Mouse (Mus musculus) liver, embryonic 12.5 days (tissue): ENCODE measurements around the gene Grcc10. TPM values are rescaled to one million over a fixed set of nuclear protein-coding genes. Genes with fewer than 3 reads are reported as not detected.

Experiments used
- ATAC-seq: fragments of 200-750 bp; cut with Nextera tagmentation; 2 replicates; pipeline ENCODE4 v1.8.0; 2017; ENCODE audit warnings: moderate number of reproducible peaks, mild to moderate bottlenecking, moderate library complexity
- H3K27ac ChIP-seq: fragments of 300-500 bp; sonication (generic); 2 replicates; pipeline ENCODE4 v1.5.1; 2016; ENCODE audit warnings: mild to moderate bottlenecking
- H3K27me3 ChIP-seq: fragments of 300-500 bp; sonication (generic); replicated peaks from 2 replicates; pipeline ENCODE4 v1.6.1; 2016; ENCODE audit warnings: mild to moderate bottlenecking, moderate library complexity
- H3K36me3 ChIP-seq: fragments of 300-500 bp; sonication (generic); 2 replicates; pipeline ENCODE4 v1.6.1; 2016; ENCODE audit warnings: mild to moderate bottlenecking, moderate library complexity
- H3K4me1 ChIP-seq: fragments of 300-500 bp; sonication (generic); 2 replicates; pipeline ENCODE4 v1.6.1; 2016
- H3K4me2 ChIP-seq: fragments of 300-500 bp; sonication (generic); 2 replicates; pipeline ENCODE4 v1.6.1; 2016; ENCODE audit warnings: mild to moderate bottlenecking, moderate library complexity
- H3K4me3 ChIP-seq: fragments of 300-500 bp; sonication (generic); 2 replicates; pipeline ENCODE4 v1.5.1; 2016; ENCODE audit warnings: mild to moderate bottlenecking, moderate library complexity
- H3K9ac ChIP-seq: fragments of 300-500 bp; sonication (generic); 2 replicates; pipeline ENCODE4 v1.6.1; 2016; ENCODE audit warnings: mild to moderate bottlenecking, moderate library complexity
- H3K9me3 ChIP-seq: fragments of 300-500 bp; sonication (generic); replicated peaks from 2 replicates; pipeline ENCODE4 v1.6.1; 2016; ENCODE audit warnings: mild to moderate bottlenecking, moderate library complexity
- WGBS: fragments of 180-500 bp; shearing (Covaris S2); methylation state at CpG from one replicate; pipeline ENCODE4 v1.1.7; 2016; ENCODE audit not compliant: insufficient replicate concordance; 5-methylcytosine and 5-hydroxymethylcytosine counted together
- polyA plus RNA-seq: library from polyadenylated mRNA; unstranded; fragments of >200 nt; fragmentation: Nextera tagmentation; extraction: Ambion mirVana; gene quantifications from 2 replicates; pipeline ENCODE4 v1.2.1, GENCODE M21; 2016

Grcc10 gene
- 109 and 116 TPM in 2 replicates for polyA plus RNA-seq

DNA sequence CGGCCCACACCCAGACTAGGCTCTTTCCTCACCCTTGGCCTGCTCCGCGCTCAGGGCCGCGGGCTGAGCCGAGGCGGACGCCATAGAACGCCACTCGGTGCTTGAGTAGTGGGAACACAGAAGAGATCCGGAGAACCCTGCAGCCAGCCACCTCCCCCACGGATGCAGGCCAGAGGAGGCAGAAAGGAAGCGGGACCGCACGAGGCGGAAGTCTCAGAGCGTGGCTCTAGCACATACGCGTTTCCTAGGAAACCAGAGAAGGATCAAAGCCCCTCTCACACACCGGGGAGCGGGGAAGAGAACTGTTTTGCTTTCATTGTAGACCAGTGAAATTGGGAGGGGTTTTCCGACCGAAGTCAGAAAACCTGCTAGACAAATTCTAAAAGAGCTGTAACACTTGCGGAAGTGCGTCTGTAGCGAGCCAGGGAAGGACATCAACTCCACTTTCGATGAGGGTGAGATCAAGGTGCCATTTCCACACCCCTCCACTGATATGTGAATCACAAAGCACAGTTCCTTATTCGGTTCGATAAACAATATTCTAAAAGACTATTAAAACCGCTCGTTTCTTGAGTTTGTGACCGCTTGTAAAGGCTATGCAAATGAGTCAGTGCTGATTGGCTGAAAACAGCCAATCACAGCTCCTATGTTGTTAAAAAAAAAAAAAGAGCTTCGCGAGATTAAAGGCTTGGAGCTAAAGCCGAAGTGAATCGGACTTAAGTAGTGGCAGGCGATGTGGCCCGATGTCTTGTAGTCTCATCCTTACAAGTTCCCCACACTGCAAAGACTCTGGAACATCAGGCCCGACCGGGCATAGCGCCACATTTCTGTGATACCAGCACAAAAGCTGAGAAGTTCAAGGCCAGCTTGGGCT, at the start of gene Grcc10:
TSS of gene Grcc10 (minus strand) at position 487 of the 874 bp plus-strand sequence.
- 1% methylated on average over 41 of the region's 41 CpGs for WGBS
- peaks cover 3% of the 10 kb centered on the region; the same call in 1 of the 2 replicates for H3K36me3 ChIP-seq
- peak within 1 kb of the TSS; percentile 98 for H3K27ac ChIP-seq
- H3K4me1 ChIP-seq = peaks cover 55% of the 10 kb centered on the region
- H3K4me3 ChIP-seq = peak within 1 kb of the TSS; percentile 65
- H3K9me3 ChIP-seq = no peaks in the 10 kb centered on the region
- H3K4me2 ChIP-seq = peak within 1 kb of the TSS; percentile 94
- no peaks in the 10 kb centered on the region for H3K27me3 ChIP-seq
- H3K9ac ChIP-seq = peak within 1 kb of the TSS; percentile 83
- ATAC-seq = peak; percentile 84

DNA sequence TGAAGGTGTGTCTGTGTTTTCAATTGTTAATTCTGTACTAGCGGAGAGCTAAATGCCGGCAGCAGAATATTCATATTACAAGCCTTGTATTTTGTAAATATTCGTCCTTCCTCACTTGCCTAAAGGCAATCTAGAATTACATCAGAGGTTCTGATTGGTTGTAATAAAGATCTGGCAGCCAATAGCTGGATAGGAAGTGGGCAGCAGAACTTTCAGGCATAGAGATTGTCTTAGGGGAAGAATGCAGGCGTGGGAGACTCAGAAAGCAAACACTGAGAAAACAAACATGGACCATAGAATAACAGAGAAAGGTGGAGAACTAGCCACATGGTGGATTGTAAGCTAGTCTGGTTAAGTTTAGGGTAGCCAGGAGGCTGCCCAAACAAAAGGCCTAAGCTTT, 48.9 kb upstream of the Grcc10 start:
- Histone ChIP-seq H3K4me2 (no peak overlapping the region), H3K36me3 (no peaks in the 10 kb centered on the region), H3K9ac (no peak overlapping the region), H3K4me1 (no peaks in the 10 kb centered on the region), H3K4me3 (no peak overlapping the region), H3K9me3 (no peaks in the 10 kb centered on the region), H3K27ac (no peak overlapping the region), H3K27me3 (no peaks in the 10 kb centered on the region)
- 63% methylated on average over 4 of the region's 4 CpGs for WGBS
- no peak for ATAC-seq

DNA sequence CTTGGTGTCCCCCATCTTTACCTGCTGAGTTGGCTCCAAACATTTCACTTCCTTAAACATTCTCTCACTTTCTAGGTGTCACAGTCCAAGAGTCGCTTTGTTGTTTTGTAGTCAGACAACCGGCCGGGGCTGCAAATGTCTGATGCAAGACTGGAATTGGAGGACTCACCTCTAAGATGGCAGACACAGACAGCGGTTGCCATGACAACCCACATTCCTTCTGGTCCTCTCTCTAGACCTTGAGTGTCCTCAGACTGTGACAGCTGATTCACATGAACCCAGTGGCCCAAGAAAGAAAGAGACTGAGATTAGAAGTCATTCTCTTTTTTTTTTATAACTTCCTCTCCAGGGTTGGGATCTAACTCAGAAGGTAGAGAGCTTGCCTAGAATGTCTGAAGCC, 48.3 kb upstream of the Grcc10 start:
- 78% methylated on average over 4 of the region's 4 CpGs for WGBS
- H3K36me3 ChIP-seq = no peaks in the 10 kb centered on the region

DNA sequence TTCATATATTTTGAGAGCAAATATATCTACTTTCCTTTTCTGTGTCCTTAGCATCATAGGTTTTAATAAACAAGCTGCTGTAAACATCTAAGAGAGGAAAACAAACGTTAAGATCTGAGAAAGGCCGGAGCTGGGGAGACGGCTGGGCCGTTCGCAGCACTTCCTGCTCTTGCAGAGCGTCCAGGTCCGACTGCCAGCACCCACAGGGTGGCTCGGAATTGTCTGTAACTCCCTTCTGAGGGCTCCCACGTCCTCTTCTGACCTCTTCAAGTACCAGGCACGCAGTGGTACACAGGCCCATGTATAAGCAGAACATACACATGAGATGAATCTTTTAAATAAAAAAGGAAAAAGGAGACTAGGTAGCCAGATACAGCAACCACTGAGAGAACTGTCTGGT, 46.5 kb upstream of the Grcc10 start:
- no peak overlapping the region for H3K9ac ChIP-seq
- 71% methylated on average over 10 of the region's 10 CpGs for WGBS
- ATAC-seq = no peak
- H3K9me3 ChIP-seq = no peaks in the 10 kb centered on the region
- H3K4me2 ChIP-seq = no peak overlapping the region
- no peak overlapping the region for H3K27ac ChIP-seq
- H3K27me3 ChIP-seq = no peaks in the 10 kb centered on the region
- H3K4me3 ChIP-seq = no peak overlapping the region
- no peaks in the 10 kb centered on the region for H3K36me3 ChIP-seq
- H3K4me1 ChIP-seq = 0 out of 2 replicates have a peak, but pooled peaks cover under 1% of the 10 kb centered on the region

More for the DNA sequence above, 48.3 kb upstream of the Grcc10 start:
- Histone ChIP-seq H3K4me1 (no peaks in the 10 kb centered on the region), H3K27me3 (no peaks in the 10 kb centered on the region), H3K27ac (no peak overlapping the region), H3K9ac (no peak overlapping the region), H3K4me3 (no peak overlapping the region), H3K4me2 (no peak overlapping the region), H3K9me3 (no peaks in the 10 kb centered on the region)
- ATAC-seq = no peak

DNA sequence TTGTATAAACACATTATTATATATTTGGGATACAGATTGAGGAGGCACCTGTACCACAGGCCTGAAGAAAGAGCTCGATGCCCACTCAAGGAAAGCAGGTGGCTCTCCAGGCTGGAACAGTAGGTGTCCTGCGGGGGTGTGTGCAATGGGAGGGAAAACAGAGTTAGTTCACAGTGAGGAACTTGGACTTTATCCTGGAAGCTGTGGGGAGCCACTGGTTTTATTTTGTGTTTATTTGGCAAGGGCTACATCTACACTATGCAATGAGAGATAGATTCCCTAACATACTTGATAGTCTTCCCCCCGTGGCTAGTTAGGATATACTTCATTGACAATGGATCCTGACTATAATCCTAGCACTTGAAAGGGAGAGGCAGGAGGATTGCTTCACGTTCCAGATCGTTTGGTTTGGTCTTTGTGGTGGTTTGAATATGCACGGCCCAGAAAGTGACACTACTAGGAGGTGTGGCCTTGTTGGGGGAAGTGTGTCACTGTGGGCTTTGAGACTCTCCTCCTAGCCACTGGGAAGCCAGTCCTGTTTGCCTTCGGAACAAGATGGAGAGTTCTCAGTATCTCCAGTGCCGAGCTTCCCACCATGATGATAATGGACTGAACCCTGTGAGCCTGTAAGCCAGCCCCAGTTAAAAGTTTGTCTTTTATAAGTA, 45.7 kb upstream of the Grcc10 start:
- 0 out of 2 replicates have a peak, but pooled peaks have one; percentile 38 for ATAC-seq
- H3K9ac ChIP-seq = no peak overlapping the region
- no peaks in the 10 kb centered on the region for H3K36me3 ChIP-seq
- no peak overlapping the region for H3K4me3 ChIP-seq
- 40% methylated on average over 8 of the region's 8 CpGs for WGBS
- H3K27ac ChIP-seq = no peak overlapping the region
- peaks cover 6% of the 10 kb centered on the region; the same call in 1 of the 2 replicates for H3K27me3 ChIP-seq
- no peaks in the 10 kb centered on the region for H3K9me3 ChIP-seq
- H3K4me1 ChIP-seq = peaks cover 6% of the 10 kb centered on the region
- H3K4me2 ChIP-seq = no peak overlapping the region

DNA sequence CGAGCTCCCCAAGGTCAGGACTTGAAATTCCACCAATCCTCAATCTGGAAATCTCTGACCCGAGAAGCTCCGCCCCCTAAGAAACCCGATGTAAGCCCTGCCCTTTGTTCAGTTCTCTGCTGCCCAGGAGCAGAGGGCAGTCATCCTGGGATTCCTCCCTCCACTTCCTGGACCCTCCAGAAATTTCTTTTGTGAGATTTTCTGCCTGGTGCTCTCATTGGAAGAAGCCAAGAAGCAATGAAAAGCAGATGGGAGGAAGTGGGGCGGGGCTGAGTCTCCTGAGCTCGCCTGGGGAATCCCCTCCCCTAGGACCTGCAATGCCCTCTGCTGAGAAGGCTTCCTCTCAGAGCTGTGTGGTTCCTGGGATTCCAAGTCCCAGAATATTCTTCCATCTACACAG, 41.3 kb upstream of the Grcc10 start:
- H3K27me3 ChIP-seq = peaks cover 50% of the 10 kb centered on the region
- 12% methylated on average over 6 of the region's 6 CpGs for WGBS
- H3K36me3 ChIP-seq = no peaks in the 10 kb centered on the region
- H3K9ac ChIP-seq = no peak overlapping the region
- H3K27ac ChIP-seq = no peak overlapping the region
- no peaks in the 10 kb centered on the region for H3K9me3 ChIP-seq
- H3K4me2 ChIP-seq = peak overlapping the region; percentile 38
- ATAC-seq = no peak
- no peak overlapping the region for H3K4me3 ChIP-seq
- H3K4me1 ChIP-seq = peaks cover 10% of the 10 kb centered on the region

DNA sequence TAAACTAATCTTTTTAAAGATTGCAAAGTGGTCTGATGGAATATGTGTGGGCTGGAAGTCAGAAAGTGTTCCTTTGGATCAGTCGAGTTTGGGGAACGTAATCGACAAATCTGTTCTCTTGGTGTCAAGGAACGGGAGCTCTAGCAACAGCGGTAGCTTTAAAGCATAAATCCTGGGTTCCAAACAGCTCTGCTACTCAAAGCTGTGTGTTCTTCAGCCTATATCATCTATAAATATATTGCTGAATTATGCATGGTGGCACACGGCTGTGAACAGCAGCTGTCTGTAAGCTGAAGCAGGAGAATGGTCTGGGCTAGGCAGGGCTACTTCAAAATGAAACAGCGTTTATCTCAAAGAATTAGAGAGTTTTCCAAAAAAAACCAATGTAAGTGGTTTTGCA, 39.7 kb upstream of the Grcc10 start:
- 74% methylated on average over 7 of the region's 7 CpGs for WGBS
- no peaks in the 10 kb centered on the region for H3K9me3 ChIP-seq
- no peak overlapping the region for H3K9ac ChIP-seq
- ATAC-seq = no peak
- no peak overlapping the region for H3K4me3 ChIP-seq
- H3K4me1 ChIP-seq = peaks cover 10% of the 10 kb centered on the region
- H3K36me3 ChIP-seq = no peaks in the 10 kb centered on the region
- H3K4me2 ChIP-seq = no peak overlapping the region
- no peak overlapping the region for H3K27ac ChIP-seq
- H3K27me3 ChIP-seq = peaks cover 59% of the 10 kb centered on the region

DNA sequence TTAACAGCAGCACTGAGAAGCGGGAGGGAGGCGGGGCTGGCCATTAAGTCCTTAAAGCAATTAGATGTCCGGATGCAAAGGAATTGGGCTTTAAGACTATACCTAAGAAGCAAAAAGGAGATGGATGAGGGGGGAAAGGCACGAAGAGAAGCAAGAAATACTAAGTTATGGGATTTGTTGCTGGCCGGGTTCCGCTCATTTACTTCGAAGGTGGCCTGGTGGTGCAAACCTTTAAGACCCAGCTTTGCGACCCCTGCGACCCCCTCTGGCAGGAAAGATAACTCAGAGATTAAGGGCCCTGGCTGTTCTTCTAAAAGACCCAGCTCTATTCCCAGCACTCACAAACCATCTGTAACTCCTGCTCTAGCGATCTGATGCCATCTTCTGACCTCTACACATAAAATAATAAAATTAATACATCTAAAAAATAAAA, 38.8 kb upstream of the Grcc10 start:
- Histone ChIP-seq H3K36me3 (no peaks in the 10 kb centered on the region), H3K27me3 (peaks cover 65% of the 10 kb centered on the region), H3K4me1 (peaks cover 10% of the 10 kb centered on the region), H3K4me3 (peak overlapping the region; percentile 20), H3K9me3 (no peaks in the 10 kb centered on the region), H3K4me2 (peak overlapping the region; percentile 52), H3K9ac (no peak overlapping the region), H3K27ac (no peak overlapping the region)
- ATAC-seq = no peak
- 11% methylated on average over 10 of the region's 10 CpGs for WGBS

DNA sequence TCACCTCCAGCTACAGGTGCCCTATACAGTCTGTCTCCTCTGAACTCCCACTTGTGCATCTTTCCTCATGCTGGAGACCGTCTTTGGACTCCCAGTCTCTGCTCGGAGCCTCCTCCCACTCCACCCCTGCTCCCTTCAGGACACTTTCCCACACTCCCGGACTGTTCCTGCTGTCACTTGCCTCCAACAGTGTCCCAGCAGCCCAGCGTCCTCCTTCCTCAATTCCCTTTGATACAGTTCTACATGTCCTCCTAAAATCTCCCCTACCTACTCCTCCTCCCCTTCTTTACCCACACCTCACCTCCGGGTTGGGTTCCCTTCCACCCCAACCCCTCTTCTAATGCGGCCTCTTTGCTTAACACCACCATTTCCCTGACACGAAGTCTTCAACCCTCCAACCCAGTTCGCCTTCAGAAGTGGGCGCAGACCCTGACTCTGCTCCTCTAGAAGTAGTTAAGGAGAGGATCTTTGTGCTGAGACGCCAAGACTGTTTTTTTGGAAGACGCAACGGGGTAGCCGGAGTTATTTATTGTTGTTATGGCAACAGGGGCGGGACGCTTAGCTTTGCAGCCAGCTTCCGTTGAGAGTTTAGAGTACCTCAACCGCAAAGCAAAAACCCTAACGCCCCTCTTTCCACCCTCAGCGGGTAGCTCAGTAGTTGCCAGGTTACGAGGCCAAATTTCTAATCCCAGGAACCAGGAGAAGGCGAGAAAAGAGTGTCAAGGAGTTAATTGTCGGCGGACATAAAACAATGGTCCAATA, 38.2 kb upstream of the Grcc10 start, which contains the start of gene Lrrc23:
TSS of gene Lrrc23 (minus strand) at position 506 of the 762 bp plus-strand sequence.
- H3K4me2 ChIP-seq = peak within 1 kb of the TSS; percentile 52
- ATAC-seq = 0 out of 2 replicates have a peak, but pooled peaks have one; percentile 21
- H3K9me3 ChIP-seq = no peaks in the 10 kb centered on the region
- no peak within 1 kb of the TSS for H3K9ac ChIP-seq
- H3K36me3 ChIP-seq = no peaks in the 10 kb centered on the region
- H3K27me3 ChIP-seq = peaks cover 66% of the 10 kb centered on the region
- no peak within 1 kb of the TSS for H3K27ac ChIP-seq
- peak within 1 kb of the TSS; percentile 20 for H3K4me3 ChIP-seq
- 3% methylated on average over 23 of the region's 23 CpGs for WGBS
- H3K4me1 ChIP-seq = peaks cover 10% of the 10 kb centered on the region

DNA sequence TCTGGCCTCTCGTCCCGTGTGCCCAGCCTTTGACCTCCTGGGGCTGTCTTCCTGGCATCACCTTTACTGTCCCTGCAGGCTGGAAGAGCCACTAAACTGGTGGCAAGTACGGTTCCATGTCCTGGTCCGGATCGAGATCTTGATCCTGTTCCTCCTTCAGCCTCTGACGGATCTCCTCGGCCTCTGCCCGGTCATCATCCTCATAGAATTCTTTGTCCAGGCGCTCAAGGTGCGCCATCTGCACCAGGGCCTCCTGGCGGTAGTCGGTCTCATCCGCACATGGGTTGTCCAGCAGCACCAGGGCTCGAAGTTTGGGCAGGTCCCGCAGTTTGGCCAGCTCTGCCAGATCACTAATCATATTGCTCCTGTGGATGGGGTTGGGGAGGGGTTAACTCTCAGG, 29.3 kb upstream of the Grcc10 start:
- H3K4me2 ChIP-seq = no peak overlapping the region
- 65% methylated on average over 15 of the region's 15 CpGs for WGBS
- no peak for ATAC-seq
- H3K9me3 ChIP-seq = no peaks in the 10 kb centered on the region
- no peak overlapping the region for H3K9ac ChIP-seq
- no peaks in the 10 kb centered on the region for H3K36me3 ChIP-seq
- H3K4me3 ChIP-seq = no peak overlapping the region
- peaks cover 29% of the 10 kb centered on the region for H3K4me1 ChIP-seq
- no peak overlapping the region for H3K27ac ChIP-seq
- peaks cover 86% of the 10 kb centered on the region for H3K27me3 ChIP-seq

DNA sequence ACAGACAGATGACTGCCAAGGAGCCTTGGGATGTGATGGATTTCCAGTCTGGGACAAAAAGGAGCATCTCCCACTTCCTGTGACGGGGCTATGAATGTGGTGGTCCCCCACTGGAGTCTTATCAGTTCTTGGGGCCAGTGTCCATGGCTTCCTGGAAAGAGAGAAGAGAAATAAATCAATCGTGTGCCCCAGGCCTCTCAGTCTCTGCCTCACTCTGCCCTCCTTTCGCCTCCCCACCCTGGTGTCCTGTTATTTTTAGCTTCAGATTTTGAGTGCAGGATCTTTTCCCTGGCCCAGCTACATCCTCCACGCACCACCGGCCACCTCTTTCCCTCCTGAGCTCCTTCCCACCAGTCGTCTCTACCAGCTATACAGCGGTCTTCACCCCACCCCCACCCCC, 28.8 kb upstream of the Grcc10 start:
- no peak overlapping the region for H3K27ac ChIP-seq
- H3K9me3 ChIP-seq = no peaks in the 10 kb centered on the region
- no peak overlapping the region for H3K9ac ChIP-seq
- peak overlapping the region; percentile 75 for H3K4me2 ChIP-seq
- WGBS = 23% methylated on average over 7 of the region's 7 CpGs
- H3K36me3 ChIP-seq = no peaks in the 10 kb centered on the region
- peaks cover 29% of the 10 kb centered on the region for H3K4me1 ChIP-seq
- peak overlapping the region; percentile 53; the same call in 1 of the 2 replicates for H3K4me3 ChIP-seq
- no peak for ATAC-seq
- H3K27me3 ChIP-seq = peaks cover 87% of the 10 kb centered on the region
